Comparison of ENCODE assay signal across 11 mouse cellular contexts in the genomic region with DNA sequence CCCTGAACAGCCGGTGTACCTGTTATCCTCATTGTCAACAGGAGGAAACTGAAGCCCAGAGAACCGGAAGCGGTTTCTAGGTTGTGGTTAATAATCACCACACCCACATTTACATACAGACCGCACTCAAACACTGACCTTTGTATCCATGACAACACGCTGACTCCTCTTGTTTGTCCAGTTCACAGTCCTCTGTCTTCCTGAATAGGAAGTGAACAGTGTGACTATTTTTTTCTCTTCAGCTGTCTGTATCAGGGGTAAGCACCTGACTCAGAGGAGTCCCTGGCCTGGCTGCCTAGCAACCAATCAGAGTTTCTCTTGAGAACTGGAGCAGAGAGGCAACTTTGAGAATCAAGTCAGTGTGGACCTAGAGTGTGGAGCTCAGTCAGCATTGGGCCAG.
A peak's percentile ranks its signal among the peaks of the same experiment; 100 is the strongest.
DNase-seq lines count a peak whose midpoint lies in the region; TF ChIP-seq lines count a peak whose summit lies in the region.
"Had no signal": no experiment of that assay in that cellular context is flagged by ENCODE, and none has a peak within 500 bp of the region (broad histone marks: within the 10 kb centered on the region; RNA-seq: fewer than 3 reads in every experiment).

No protein-coding gene starts in this region.

- H3K4me1 ChIP-seq in kidney, adult 2 months (ENCODE audit: control insufficient read depth, insufficient read depth, low read length), result no peaks in the 10 kb centered on the region
- H3K4me1 ChIP-seq in small intestine, adult 2 months (ENCODE audit: control insufficient read depth, insufficient read depth, insufficient read length, low read length), result peaks cover 3% of the 10 kb centered on the region; the same call in 1 of the 2 replicates
- 0 out of 2 replicates have a peak, but pooled peaks cover 2% of the 10 kb centered on the region for H3K4me1 ChIP-seq in limb, embryonic 10.5 days

- peak; percentile 25 for DNase-seq in kidney, adult 2 months
- no peak for DNase-seq in kidney, postnatal 10 days
- peak; percentile 15 for DNase-seq in brain, adult 2 months (ENCODE audit: low read depth, low spot score)
- peak; percentile 62 for DNase-seq in large intestine, adult 2 months (ENCODE audit: low read depth, low spot score)
- no peak for DNase-seq in gastrocnemius, postnatal 36 days
- DNase-seq in gastrocnemius, postnatal 4 days (ENCODE audit: low spot score in 2 of 2), result no peak
- DNase-seq in limb, embryonic 10.5 days (ENCODE audit: low spot score), result no peak
- DNase-seq: layer of hippocampus, adult 9-11 months had no signal

- no peaks in the 10 kb centered on the region for H3K9me3 ChIP-seq in limb, embryonic 10.5 days (replicated peaks)
- H3K9me3 ChIP-seq: lung, embryonic 15.5 days; neural tube, embryonic 13.5 days had no signal

- no peaks in the 10 kb centered on the region for H3K36me3 ChIP-seq in kidney, adult 2 months (ENCODE audit: control insufficient read depth, insufficient read depth, low read length)
- no peaks in the 10 kb centered on the region for H3K36me3 ChIP-seq in small intestine, adult 2 months (ENCODE audit: control insufficient read depth, insufficient read depth, low read length)
- no peaks in the 10 kb centered on the region for H3K36me3 ChIP-seq in limb, embryonic 10.5 days
- H3K36me3 ChIP-seq: lung, embryonic 15.5 days; neural tube, embryonic 13.5 days had no signal

- no peak for TF ChIP-seq CTCF in kidney, adult 2 months (conservative IDR thresholded peaks at IDR 0.05; ENCODE audit: insufficient read depth, insufficient read length, low read depth, low read length)
- TF ChIP-seq CTCF in small intestine, adult 2 months (IDR thresholded peaks at IDR 0.05; ENCODE audit: extremely low read depth, insufficient read length, insufficient replicate concordance, low read depth, low read length), result no peak

- no peak overlapping the region for H3K4me3 ChIP-seq in kidney, adult 2 months (ENCODE audit: insufficient read depth, low read depth, low read length)
- H3K4me3 ChIP-seq in small intestine, adult 2 months (ENCODE audit: low read depth, low read length), result peak overlapping the region; percentile 61
- H3K4me3 ChIP-seq in limb, embryonic 10.5 days, result no peak overlapping the region
- H3K4me3 ChIP-seq: lung, embryonic 15.5 days; neural tube, embryonic 13.5 days had no signal

- intact Hi-C loops in gastrocnemius, postnatal 36 days (cut with DNase I), result no loop called here

- no peak overlapping the region for H3K27ac ChIP-seq in kidney, adult 2 months (ENCODE audit: insufficient read depth, low read depth, low read length)
- peak overlapping the region; percentile 40; the same call in 1 of the 2 replicates for H3K27ac ChIP-seq in small intestine, adult 2 months (ENCODE audit: insufficient read depth, low read depth, low read length)
- H3K27ac ChIP-seq in limb, embryonic 10.5 days, result no peak overlapping the region
- H3K27ac ChIP-seq: lung, embryonic 15.5 days; neural tube, embryonic 13.5 days had no signal

- 44% methylated on average over 5 of the region's 5 CpGs for WGBS in kidney, adult 2 months
- 34% methylated on average over 5 of the region's 5 CpGs for WGBS in large intestine, adult 2 months
- 24% methylated on average over 5 of the region's 5 CpGs for WGBS in small intestine, adult 2 months
- 92% methylated on average over 5 of the region's 5 CpGs for WGBS in limb, embryonic 10.5 days

- no peaks in the 10 kb centered on the region for H3K27me3 ChIP-seq in kidney, adult 2 months (replicated peaks; ENCODE audit: control insufficient read depth, insufficient read depth, low read length)
- no peaks in the 10 kb centered on the region for H3K27me3 ChIP-seq in small intestine, adult 2 months (ENCODE audit: control insufficient read depth, insufficient read depth, low read length)
- H3K27me3 ChIP-seq in limb, embryonic 10.5 days (ENCODE audit: low read depth, poor library complexity, severe bottlenecking), result no peaks in the 10 kb centered on the region
- H3K27me3 ChIP-seq: lung, embryonic 15.5 days; neural tube, embryonic 13.5 days had no signal

- TF ChIP-seq POLR2A in kidney, adult 2 months (IDR thresholded peaks at IDR 0.05; ENCODE audit: low read depth, low read length), result no peak
- TF ChIP-seq POLR2A in small intestine, adult 2 months (IDR thresholded peaks at IDR 0.05; ENCODE audit: low read depth, low read length), result no peak

Comparison
In these comparisons a context has a peak if more than half of its experiments do, and no peak if none do; other contexts are left out.
1. DNase-seq: peak in kidney, adult 2 months (single experiment), brain, adult 2 months (single experiment) and large intestine, adult 2 months (single experiment); none in kidney, postnatal 10 days (single experiment), gastrocnemius, postnatal 36 days (0 of 2), gastrocnemius, postnatal 4 days (0 of 2) and limb, embryonic 10.5 days (single experiment).